Mouse (Mus musculus) embryonic stem cell, embryonic (primary cell): ENCODE measurements around the gene Hinfp.

Source experiments
- CTCF ChIA-PET, 4 experiments: fragments of 300-600 bp in 2 of 4; fragments of 350-600 bp in 2 of 4; sonication (Branson Sonifier 250); formaldehyde crosslinking; loops; one replicate each; lab custom pipeline; 2022; ENCODE audit warnings: inconsistent platforms in 2 of 4; lab: Charles Lee
- POLR2A ChIA-PET, 4 experiments: fragments of 300-600 bp in 2 of 4; fragments of 350-600 bp in 2 of 4; sonication (Branson Sonifier 250); formaldehyde crosslinking; loops; one replicate each; lab custom pipeline; 2022; ENCODE audit warnings: antibody characterized with exemption in 4 of 4, inconsistent platforms in 1 of 4; lab: Charles Lee

Hinfp gene

GRCm38 (mm10) chr9:44305466-44306079, at the start of gene Hinfp:
Gene Hinfp (minus strand): TSS chr9:44305671.
- POLR2A ChIA-PET, result interaction anchor here (0.5 to 5.7 kb wide), 58 partner anchors 8 to 861 kb away, joined by 3 to 87 read pairs (median 4); partner anchors contain the start of genes H2afx (in 4 of the 4), C2cd2l (in 3 of the 4), Dpagt1 (in 3 of the 4) and Hyou1 (in 3 of the 4)
- CTCF ChIA-PET, result interaction anchor here in 3 of 4 experiments (0.5 to 1.3 kb wide), 6 partner anchors 13 to 229 kb away, joined by 3 to 6 read pairs (median 4); partner anchors contain the start of gene Nlrx1 (in 1 of the 3)

- POLR2A ChIA-PET, result interaction anchor here (0.6 to 6.3 kb wide), 32 partner anchors 8 to 244 kb away, joined by 3 to 82 read pairs (median 4); partner anchors contain the start of genes C2cd2l (in 3 of the 4), H2afx (in 3 of the 4), Vps11 (in 3 of the 4) and Dpagt1 (in 2 of the 4)
- CTCF ChIA-PET, result interaction anchor here in 2 of 4 experiments (0.7 to 2.7 kb wide), 7 partner anchors 9 to 234 kb away, joined by 3 to 14 read pairs (median 3); partner anchors contain the start of genes Hmbs (in 1 of the 2), Hyou1 (in 1 of the 2) and Vps11 (in 1 of the 2)
Observed at GRCm38 (mm10) chr9:44353142-44353541, 47.7 kb upstream of the Hinfp start.

GRCm38 (mm10) chr9:44352337-44352736, 46.9 kb upstream of the Hinfp start:
- ChIA-PET POLR2A (interaction anchor here (0.6 to 6.3 kb wide), 25 partner anchors 8 to 238 kb away, joined by 3 to 82 read pairs (median 6); partner anchors contain the start of genes C2cd2l (in 3 of the 4), H2afx (in 3 of the 4), Vps11 (in 3 of the 4) and Dpagt1 (in 2 of the 4)), CTCF (interaction anchor here in 3 of 4 experiments (0.6 to 2.7 kb wide), 5 partner anchors 9 to 278 kb away, joined by 3 to 14 read pairs (median 3); partner anchors contain the start of gene Vps11 (in 1 of the 3))

GRCm38 (mm10) chr9:44351396-44351795, 45.9 kb upstream of the Hinfp start:
- ChIA-PET CTCF (interaction anchor here in 2 of 4 experiments (0.6 to 1.0 kb wide), 2 partner anchors 10 to 225 kb away, joined by 3 to 4 read pairs; partner anchors contain the start of gene Vps11 (in 1 of the 2)), POLR2A (interaction anchor here in 3 of 4 experiments (0.6 to 6.3 kb wide), 8 partner anchors 10 to 37 kb away, joined by 3 to 82 read pairs (median 12); partner anchors contain the start of genes H2afx (in 2 of the 3), Vps11 (in 2 of the 3), C2cd2l (in 1 of the 3) and Dpagt1 (in 1 of the 3))

DNA sequence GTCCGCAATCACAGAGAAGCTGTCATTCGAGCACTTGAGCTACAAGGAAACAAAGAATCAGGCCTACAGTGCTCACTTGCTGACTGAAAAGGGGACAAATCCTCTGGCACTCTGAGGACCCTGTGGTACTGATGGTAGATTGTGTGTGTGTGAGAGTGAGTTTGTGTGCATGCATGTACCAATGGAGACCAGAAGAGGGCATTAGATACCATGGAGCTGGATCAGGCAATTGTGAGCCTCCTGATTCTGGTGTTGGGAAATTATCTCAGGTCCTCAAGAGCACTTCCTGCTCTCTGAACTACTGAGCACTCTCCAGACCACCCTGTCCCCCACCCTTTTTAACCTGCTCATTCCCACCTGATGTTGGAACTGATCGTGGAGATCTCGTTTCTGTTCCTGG, 43.1 kb upstream of the Hinfp start:
- ChIA-PET POLR2A (interaction anchor here (0.5 to 8.5 kb wide), 23 partner anchors 9 to 222 kb away, joined by 3 to 446 read pairs (median 5); partner anchors contain the start of genes H2afx (in 4 of the 4), Vps11 (in 3 of the 4), Hyou1 (in 2 of the 4) and Dpagt1 (in 1 of the 4)), CTCF (interaction anchor here (0.5 to 2.5 kb wide), 15 partner anchors 10 to 1495 kb away, joined by 3 to 8 read pairs (median 3); partner anchors contain the start of genes H2afx (in 2 of the 4) and Vps11 (in 2 of the 4))

- ChIA-PET POLR2A (interaction anchor here (0.5 to 8.5 kb wide), 27 partner anchors 8 to 550 kb away, joined by 3 to 446 read pairs (median 6); partner anchors contain the start of genes H2afx (in 4 of the 4), Hyou1 (in 3 of the 4), Vps11 (in 3 of the 4) and C2cd2l (in 2 of the 4)), CTCF (interaction anchor here in 1 of 4 experiments (0.7 to 2.9 kb wide), 5 partner anchors 9 to 363 kb away, joined by 3 to 12 read pairs (median 3); partner anchors contain the start of gene Vps11)
Observed at GRCm38 (mm10) chr9:44347621-44348020, 42.1 kb upstream of the Hinfp start.

DNA sequence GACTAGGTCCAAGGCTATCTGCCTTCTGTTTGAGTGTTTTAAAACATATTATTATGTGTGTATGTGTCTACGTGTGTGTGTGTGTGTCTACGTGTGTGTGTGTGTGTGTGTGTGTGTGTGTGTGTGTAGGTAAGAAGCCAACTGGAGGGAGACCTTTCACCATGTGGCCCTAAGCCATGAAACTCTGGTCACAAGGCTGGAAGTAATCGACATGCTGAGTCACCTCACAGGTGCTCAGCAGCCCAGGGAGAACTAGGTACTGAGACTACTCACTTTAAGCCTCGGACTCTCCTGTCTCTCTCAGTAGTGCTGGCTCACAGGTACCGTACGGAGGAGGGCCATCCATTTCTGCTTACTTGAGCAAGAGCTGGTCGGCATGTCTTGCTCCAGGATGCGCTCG, 41.7 kb upstream of the Hinfp start:
- CTCF ChIA-PET, result interaction anchor here in 2 of 4 experiments (0.6 to 2.9 kb wide), 5 partner anchors 8 to 36 kb away, joined by 3 to 12 read pairs (median 5); partner anchors contain the start of gene Vps11 (in 1 of the 2)
- POLR2A ChIA-PET, result interaction anchor here (0.5 to 8.5 kb wide), 34 partner anchors 8 to 550 kb away, joined by 3 to 446 read pairs (median 6); partner anchors contain the start of genes H2afx (in 4 of the 4), Hyou1 (in 3 of the 4), C2cd2l (in 2 of the 4) and Ccdc84 (in 2 of the 4)

DNA sequence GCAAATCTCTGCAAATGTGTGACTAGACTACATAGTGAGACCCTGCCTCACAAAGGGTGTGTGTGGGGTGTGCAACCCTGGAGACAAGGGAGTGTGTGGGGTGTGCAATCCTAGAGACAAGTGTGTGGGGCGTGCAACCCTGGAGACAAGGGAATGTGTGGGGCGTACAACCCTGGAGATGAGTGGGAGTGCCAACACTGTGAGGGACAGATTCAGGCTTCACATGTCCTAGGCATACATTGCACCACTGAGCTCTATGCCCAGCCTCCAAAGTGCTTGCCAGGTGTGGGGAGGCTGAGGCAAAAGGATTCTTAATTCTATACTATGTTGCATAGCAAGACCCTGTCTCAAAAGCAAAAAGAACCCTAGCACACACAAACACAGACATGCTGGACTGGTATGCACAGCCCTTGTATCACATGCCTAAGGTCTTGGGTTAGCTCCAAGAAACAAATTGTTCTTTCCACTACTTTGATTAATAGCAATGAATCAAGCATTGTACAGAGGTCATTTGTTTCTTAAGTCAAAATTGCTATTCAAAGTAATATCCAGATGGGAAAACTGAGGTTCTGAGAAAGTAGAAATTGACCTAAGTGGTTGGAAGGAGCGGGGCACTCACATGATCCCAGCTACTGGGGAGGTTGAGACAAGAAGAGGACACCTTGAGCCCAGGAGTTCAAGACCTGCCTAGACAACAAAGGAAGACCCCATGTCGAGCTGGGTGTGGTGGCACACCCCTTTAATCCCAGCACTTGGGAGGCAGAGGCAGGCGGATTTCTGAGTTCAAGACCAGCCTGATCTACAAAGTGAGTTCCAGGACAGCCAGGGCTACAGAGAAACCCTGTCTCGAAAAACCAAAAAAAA, 40.3 kb upstream of the Hinfp start:
- ChIA-PET POLR2A (interaction anchor here (0.7 to 8.5 kb wide), 32 partner anchors 8 to 289 kb away, joined by 3 to 446 read pairs (median 8); partner anchors contain the start of genes H2afx (in 4 of the 4), C2cd2l (in 2 of the 4), Ccdc84 (in 2 of the 4) and Dpagt1 (in 2 of the 4)), CTCF (interaction anchor here in 2 of 4 experiments (0.5 to 2.9 kb wide), 7 partner anchors 16 to 393 kb away, joined by 3 to 12 read pairs (median 4); partner anchors contain the start of gene Vps11 (in 2 of the 2))

- POLR2A ChIA-PET, result interaction anchor here (0.6 to 8.5 kb wide), 68 partner anchors 9 to 923 kb away, joined by 3 to 446 read pairs (median 5); partner anchors contain the start of genes C2cd2l (in 4 of the 4), H2afx (in 4 of the 4), Dpagt1 (in 3 of the 4) and Hyou1 (in 3 of the 4)
Observed at GRCm38 (mm10) chr9:44343781-44344421, 38.4 kb upstream of the Hinfp start, which contains the start of gene Hmbs. Gene Hmbs (minus strand): TSS chr9:44344228.

DNA sequence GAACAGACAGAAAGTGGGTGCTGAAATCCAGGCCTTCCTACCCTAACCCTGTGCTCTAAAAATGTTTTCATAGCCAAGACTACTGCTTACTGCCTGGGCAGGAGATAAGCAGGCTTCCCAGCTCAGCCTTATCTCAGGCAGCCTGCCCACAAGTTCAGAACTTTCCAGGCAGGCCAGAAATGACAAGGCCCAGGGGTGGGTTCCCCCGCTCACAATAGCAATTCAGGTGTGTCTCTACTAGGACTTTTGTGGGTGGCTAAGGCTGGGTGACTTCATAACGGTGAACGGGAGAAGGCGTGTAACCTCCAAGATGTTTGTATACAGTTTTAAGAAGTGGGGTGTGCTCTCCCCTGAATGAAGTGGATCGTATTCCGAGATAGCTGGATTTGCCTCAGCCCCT, 37.8 kb upstream of the Hinfp start:
- CTCF ChIA-PET, result interaction anchor here (0.6 to 1.9 kb wide), 18 partner anchors 9 to 249 kb away, joined by 3 to 13 read pairs (median 4); partner anchors contain the start of genes Vps11 (in 3 of the 4), Dpagt1 (in 1 of the 4), H2afx (in 1 of the 4) and Hyou1 (in 1 of the 4)
- POLR2A ChIA-PET, result interaction anchor here (0.6 to 8.5 kb wide), 62 partner anchors 8 to 422 kb away, joined by 3 to 446 read pairs (median 5); partner anchors contain the start of genes C2cd2l (in 4 of the 4), H2afx (in 4 of the 4), Dpagt1 (in 3 of the 4) and Hyou1 (in 3 of the 4)

More at GRCm38 (mm10) chr9:44343781-44344421, 38.4 kb upstream of the Hinfp start, which contains the start of gene Hmbs:
- CTCF ChIA-PET, result interaction anchor here (0.6 to 1.9 kb wide), 19 partner anchors 8 to 235 kb away, joined by 3 to 13 read pairs (median 4); partner anchors contain the start of genes Vps11 (in 3 of the 4), Dpagt1 (in 1 of the 4), H2afx (in 1 of the 4) and Hyou1 (in 1 of the 4)

GRCm38 (mm10) chr9:44342605-44343004, 37.1 kb upstream of the Hinfp start:
- POLR2A ChIA-PET, result interaction anchor here (1.0 to 8.5 kb wide), 26 partner anchors 8 to 212 kb away, joined by 3 to 446 read pairs (median 16); partner anchors contain the start of genes H2afx (in 4 of the 4), Hyou1 (in 3 of the 4), C2cd2l (in 2 of the 4) and Ccdc84 (in 2 of the 4)
- CTCF ChIA-PET, result interaction anchor here in 3 of 4 experiments (0.7 to 1.3 kb wide), 8 partner anchors 11 to 292 kb away, joined by 3 to 6 read pairs (median 3); partner anchors contain the start of genes C2cd2l (in 1 of the 3), Ccdc153 (in 1 of the 3) and Vps11 (in 1 of the 3)

DNA sequence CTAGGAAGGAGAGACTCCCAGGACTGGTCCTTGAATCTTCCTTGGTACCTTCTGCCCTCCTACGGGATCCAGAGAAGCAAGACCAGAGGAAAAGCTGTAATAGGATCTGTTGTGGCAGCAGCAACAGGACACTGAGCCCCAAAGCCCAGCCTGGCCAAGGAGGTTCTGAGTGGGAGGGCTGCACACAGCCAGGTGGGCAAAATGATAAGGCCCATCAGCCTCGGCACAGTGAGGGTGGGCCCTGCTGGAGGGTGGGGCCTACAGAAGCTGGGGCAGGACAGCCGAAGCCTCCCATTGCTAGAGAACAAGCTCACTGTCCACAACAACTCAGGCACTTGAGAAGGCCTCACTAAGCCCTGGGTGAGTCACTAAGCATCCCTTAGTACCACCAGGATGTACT, 36.7 kb upstream of the Hinfp start:
- ChIA-PET POLR2A (interaction anchor here in 3 of 4 experiments (0.6 to 8.5 kb wide), 22 partner anchors 7 to 284 kb away, joined by 3 to 446 read pairs (median 30); partner anchors contain the start of genes H2afx (in 3 of the 3), Hyou1 (in 3 of the 3), C2cd2l (in 2 of the 3) and Ccdc84 (in 2 of the 3)), CTCF (interaction anchor here in 3 of 4 experiments (0.7 to 1.1 kb wide), 7 partner anchors 12 to 292 kb away, joined by 3 to 6 read pairs (median 3); partner anchors contain the start of genes C2cd2l (in 1 of the 3), Ccdc153 (in 1 of the 3) and Vps11 (in 1 of the 3))

DNA sequence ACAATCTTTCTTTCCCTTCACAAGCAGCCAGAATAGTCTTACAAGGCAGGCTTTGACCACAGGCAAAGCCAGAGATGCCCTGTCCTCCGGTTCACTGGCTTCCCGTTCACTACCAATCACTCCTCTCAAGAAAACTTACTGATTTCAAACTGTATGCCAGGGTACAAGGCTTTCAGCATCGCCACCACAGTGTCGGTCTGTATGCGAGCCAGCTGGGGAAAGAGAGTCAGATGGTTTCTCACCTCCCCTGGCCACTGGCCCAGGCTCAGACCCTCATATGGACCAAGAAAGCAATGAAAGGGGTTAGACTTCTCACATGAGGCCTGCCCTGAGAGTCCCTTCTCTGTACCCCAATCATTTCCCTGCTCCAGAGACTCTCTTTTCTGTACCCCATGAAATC, 36.0 kb upstream of the Hinfp start:
- ChIA-PET POLR2A (interaction anchor here in 2 of 4 experiments (1.0 to 8.5 kb wide), 9 partner anchors 7 to 47 kb away, joined by 3 to 446 read pairs (median 36); partner anchors contain the start of genes Dpagt1 (in 2 of the 2), H2afx (in 2 of the 2) and Hyou1 (in 2 of the 2)), CTCF (no interaction called here)

DNA sequence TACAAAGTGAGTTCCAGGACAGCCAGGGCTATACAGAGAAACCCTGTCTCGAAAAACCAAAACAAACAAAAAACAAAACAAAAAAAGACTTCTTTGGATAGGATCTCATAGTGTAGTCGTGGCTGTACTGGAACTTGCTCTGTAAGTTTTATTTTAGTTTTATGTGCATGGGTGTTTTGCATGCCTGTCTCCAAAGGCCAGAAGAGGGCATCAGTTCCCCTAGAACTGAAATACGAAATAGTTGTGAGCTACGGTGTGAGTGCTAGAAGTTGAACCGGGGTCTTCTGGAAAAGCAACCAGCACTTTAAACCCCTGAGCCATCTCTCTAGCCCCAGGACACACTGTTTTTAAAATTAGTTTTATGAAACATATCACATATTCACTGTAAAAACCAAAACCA, 33.1 kb upstream of the Hinfp start:
- POLR2A ChIA-PET, result interaction anchor here (0.6 to 13.8 kb wide), 19 partner anchors 7 to 554 kb away, joined by 3 to 483 read pairs (median 33); partner anchors contain the start of genes Vps11 (in 3 of the 4), C2cd2l (in 2 of the 4), Dpagt1 (in 2 of the 4) and Ccdc84 (in 1 of the 4)
- CTCF ChIA-PET, result interaction anchor here in 3 of 4 experiments (0.6 to 1.8 kb wide), 9 partner anchors 9 to 430 kb away, joined by 3 to 13 read pairs (median 5); partner anchors contain the start of genes Vps11 (in 2 of the 3) and C2cd2l (in 1 of the 3)
